Mouse (Mus musculus): Measurements from ENCODE around the gene Gm11444. TPM values are rescaled to one million over a fixed set of nuclear protein-coding genes. Genes with fewer than 3 reads are reported as not detected.
A peak's percentile ranks its signal among the peaks of the same experiment; 100 is the strongest.

Gene Gm11444
- total RNA-seq (2012; rRNA removed) (not detected in 2 replicates), total RNA-seq (2014; rRNA removed) (not detected in 2 replicates), polyA plus RNA-seq (2012; ENCODE audit: insufficient read length, low read depth) (not detected in 2 replicates)

DNA sequence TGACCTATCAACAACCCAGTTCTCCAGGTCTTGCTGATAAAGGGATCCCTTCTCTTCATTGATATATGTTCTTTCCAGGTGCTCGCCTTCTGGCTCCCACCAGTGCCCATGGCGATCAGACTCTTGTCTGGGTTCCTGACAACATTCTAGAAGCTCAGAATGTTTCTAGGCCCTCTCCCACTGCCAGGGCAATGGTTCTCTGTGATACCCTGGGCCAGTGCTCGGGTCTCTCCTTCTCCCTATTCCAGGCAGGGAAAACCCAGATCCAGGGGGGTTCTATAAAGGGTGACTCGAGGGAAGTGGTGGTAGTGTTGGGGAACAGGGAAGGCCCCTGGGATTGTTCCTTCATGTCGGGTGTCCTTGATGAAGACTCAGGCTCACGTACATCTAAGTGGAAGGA lies at the start of gene Gm11444:
Gm11444 (minus strand) TSS at position 101 of the 400 bp plus-strand sequence.
- Histone ChIP-seq H3K27me3 (replicated peaks) (peaks cover 20% of the 10 kb centered on the region), H3K9ac (ENCODE audit: insufficient read depth, low read depth) (no peak within 1 kb of the TSS), H3K4me2 (ENCODE audit: insufficient read depth, low read depth, poor library complexity, severe bottlenecking) (peak within 1 kb of the TSS; percentile 22; the same call in 1 of the 2 replicates), H3K4me3 (replicated peaks in 1 of 3; ENCODE audit: low read depth in 2 of 3, low read length in 2 of 3, poor library complexity in 1 of 3) (no peak within 1 kb of the TSS), H3K36me3 (replicated peaks in 1 of 2; ENCODE audit: control insufficient read depth in 1 of 2, insufficient read depth in 1 of 2, low read length in 1 of 2) (no peaks in the 10 kb centered on the region), H3K79me2 (replicated peaks; ENCODE audit: control insufficient read depth, extremely low read depth, insufficient read depth, poor library complexity, severe bottlenecking) (no peaks in the 10 kb centered on the region), H3K27ac (ENCODE audit: insufficient read depth, low read depth) (no peak within 1 kb of the TSS), H3K9me3 (replicated peaks; ENCODE audit: low read length) (no peaks in the 10 kb centered on the region), H3K4me1 (ENCODE audit: control insufficient read depth in 1 of 2, insufficient read depth in 2 of 2) (peaks cover 6 to 12% of the 10 kb centered on the region in 2 experiments)
- DNase-seq (ENCODE audit: extremely low read depth), result no peak
- in situ Hi-C loops (cut with MboI; ENCODE audit: low pct_ligation_motif_present, low pct_unique_long_range_greater_than_20kb, low sequenced_read_pairs) (loop anchor here (10.0 kb wide), 1 partner anchor 315 kb away; no protein-coding TSS in a partner anchor), dilution Hi-C loops (cut with MboI; ENCODE audit: extremely low pct_ligation_motif_present, extremely low pct_unique_long_range_greater_than_20kb, low sequenced_read_pairs) (no loop called here)
- TF ChIP-seq ZNF384 (IDR thresholded peaks at IDR 0.05; ENCODE audit: low read depth, low read length) (no peak), JUN (IDR thresholded peaks at IDR 0.05; ENCODE audit: insufficient read depth, low read depth, low read length) (no peak), POLR2AphosphoS2 (IDR thresholded peaks at IDR 0.05; ENCODE audit: low read depth, low read length) (no peak), POLR2A (IDR thresholded peaks at IDR 0.05; ENCODE audit: low read depth, low read length) (no peak), ZKSCAN1 (IDR thresholded peaks at IDR 0.05; ENCODE audit: borderline replicate concordance, low read depth, low read length) (no peak), CHD2 (IDR thresholded peaks at IDR 0.05; ENCODE audit: low read length) (no peak), CHD1 (IDR thresholded peaks at IDR 0.05; ENCODE audit: low read depth, low read length) (no peak), EP300 (IDR thresholded peaks at IDR 0.05; ENCODE audit: low read length) (no peak), NELFE (IDR thresholded peaks at IDR 0.05; ENCODE audit: low read depth, low read length) (no peak), MAZ (IDR thresholded peaks at IDR 0.05; ENCODE audit: low read depth, low read length) (no peak), MYC (IDR thresholded peaks at IDR 0.05; ENCODE audit: low read depth, low read length) (no peak), SMC3 (IDR thresholded peaks at IDR 0.05; ENCODE audit: low read depth, low read length) (no peak), ZMIZ1 (IDR thresholded peaks at IDR 0.05; ENCODE audit: low read depth, low read length) (no peak), USF1 (IDR thresholded peaks at IDR 0.05; ENCODE audit: low read depth, low read length) (no peak), JUND (conservative IDR thresholded peaks at IDR 0.05; ENCODE audit: low read depth, low read length) (no peak), ETS1 (conservative IDR thresholded peaks at IDR 0.05; ENCODE audit: low read depth, low read length) (no peak), USF2 (conservative IDR thresholded peaks at IDR 0.05; ENCODE audit: low read depth, low read length) (no peak), IRF4 (IDR thresholded peaks at IDR 0.05; ENCODE audit: low read depth, low read length) (no peak)

GRCm38 (mm10) chr11:85896335-85896985 lies 46.3 kb upstream of the Gm11444 start:
- Histone ChIP-seq H3K4me3 (replicated peaks in 1 of 3; ENCODE audit: low read depth in 2 of 3, low read length in 2 of 3, poor library complexity in 1 of 3) (no peak overlapping the region), H3K9me3 (replicated peaks; ENCODE audit: low read length) (no peaks in the 10 kb centered on the region), H3K4me2 (ENCODE audit: insufficient read depth, low read depth, poor library complexity, severe bottlenecking) (no peak overlapping the region), H3K4me1 (ENCODE audit: control insufficient read depth in 1 of 2, insufficient read depth in 2 of 2) (peaks cover 13 to 25% of the 10 kb centered on the region in 2 experiments), H3K27ac (ENCODE audit: insufficient read depth, low read depth) (no peak overlapping the region), H3K27me3 (replicated peaks) (peaks cover 8% of the 10 kb centered on the region), H3K79me2 (replicated peaks; ENCODE audit: control insufficient read depth, extremely low read depth, insufficient read depth, poor library complexity, severe bottlenecking) (no peaks in the 10 kb centered on the region), H3K9ac (ENCODE audit: insufficient read depth, low read depth) (no peak overlapping the region), H3K36me3 (replicated peaks in 1 of 2; ENCODE audit: control insufficient read depth in 1 of 2, insufficient read depth in 1 of 2, low read length in 1 of 2) (no peaks in the 10 kb centered on the region)
- in situ Hi-C loops (cut with MboI; ENCODE audit: low pct_ligation_motif_present, low pct_unique_long_range_greater_than_20kb, low sequenced_read_pairs), result no loop called here
- no peak for TF ChIP-seq RCOR1 (conservative IDR thresholded peaks at IDR 0.05; ENCODE audit: low read depth, low read length)
- no peak for TF ChIP-seq ETS1 (conservative IDR thresholded peaks at IDR 0.05; ENCODE audit: low read depth, low read length)
- no peak for TF ChIP-seq SMC3 (IDR thresholded peaks at IDR 0.05; ENCODE audit: low read depth, low read length)
- TF ChIP-seq MXI1 (IDR thresholded peaks at IDR 0.05; ENCODE audit: low read depth, low read length), result no peak
- TF ChIP-seq JUN (IDR thresholded peaks at IDR 0.05; ENCODE audit: insufficient read depth, low read depth, low read length), result no peak
- TF ChIP-seq GABPA (IDR thresholded peaks at IDR 0.05; ENCODE audit: insufficient replicate concordance, low read depth, low read length), result no peak
- TF ChIP-seq SIN3A (IDR thresholded peaks at IDR 0.05; ENCODE audit: low read length), result no peak
- no peak for TF ChIP-seq E2F4 (IDR thresholded peaks at IDR 0.05; ENCODE audit: insufficient replicate concordance, low read depth, low read length)
- no peak for TF ChIP-seq BHLHE40 (IDR thresholded peaks at IDR 0.05; ENCODE audit: low read depth, low read length)
- TF ChIP-seq POLR2A (IDR thresholded peaks at IDR 0.05; ENCODE audit: low read depth, low read length), result no peak
- no peak for TF ChIP-seq MAFK (IDR thresholded peaks at IDR 0.05; ENCODE audit: insufficient replicate concordance, low read length)
- no peak for TF ChIP-seq PAX5 (IDR thresholded peaks at IDR 0.05; ENCODE audit: low read length)
- no peak for TF ChIP-seq KAT2A (IDR thresholded peaks at IDR 0.05; ENCODE audit: insufficient replicate concordance, low read length)
- no peak for TF ChIP-seq TCF12 (IDR thresholded peaks at IDR 0.05; ENCODE audit: low read depth, low read length)
- TF ChIP-seq HCFC1 (IDR thresholded peaks at IDR 0.05; ENCODE audit: low read depth, low read length), result no peak
- TF ChIP-seq ZKSCAN1 (IDR thresholded peaks at IDR 0.05; ENCODE audit: borderline replicate concordance, low read depth, low read length), result no peak
- no peak for TF ChIP-seq ZNF384 (IDR thresholded peaks at IDR 0.05; ENCODE audit: low read depth, low read length)
- TF ChIP-seq TBP (conservative IDR thresholded peaks at IDR 0.05; ENCODE audit: low read depth, low read length), result no peak
- no peak for DNase-seq (ENCODE audit: extremely low read depth)
- dilution Hi-C loops (cut with MboI; ENCODE audit: extremely low pct_ligation_motif_present, extremely low pct_unique_long_range_greater_than_20kb, low sequenced_read_pairs), result no loop called here

Measured in CH12.LX (cell line).